Mouse (Mus musculus): ENCODE data around the gene Ttc30a1.

DNA sequence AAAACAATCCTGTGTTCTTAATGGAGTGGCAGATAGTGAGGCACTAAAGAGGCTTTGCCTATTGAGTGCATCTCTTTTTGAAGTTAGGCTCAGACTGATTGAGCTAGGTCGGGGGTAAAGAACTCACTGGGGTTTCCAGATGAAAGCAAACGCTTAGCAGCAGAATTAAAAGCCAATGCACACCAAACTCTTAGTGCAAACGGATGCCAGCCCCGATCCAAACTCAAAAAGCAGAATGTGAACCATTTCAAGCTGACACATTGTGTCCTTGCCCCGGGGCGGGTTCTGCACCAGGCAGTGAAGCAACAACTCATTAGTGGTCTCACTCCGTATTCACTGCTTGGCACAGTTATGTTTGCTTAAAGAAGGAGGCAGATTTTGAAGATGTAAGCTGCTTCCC, 35.1 kb upstream of the Ttc30a1 start:
- TF ChIP-seq CTCF (IDR thresholded peaks at IDR 0.05; ENCODE audit: low read depth): no peak
- TF ChIP-seq EP300 (IDR thresholded peaks at IDR 0.05; ENCODE audit: low read depth): no peak

Data from liver, postnatal 0 days (tissue).